Mouse (Mus musculus): ENCODE measurements at regions not wholly inside any gene's neighbourhood (a gene's known extent, or its start where the extent isn't known, plus 50 kb on each side); places are given as distances from the start of the nearest gene placed in this dataset.
A peak's percentile ranks its signal among the peaks of the same experiment; 100 is the strongest.
"Not testable (repeated sequence)": the region's sequence is repeated elsewhere in the genome, so short reads cannot be mapped to it uniquely, and the experiment has no call there.

DNA sequence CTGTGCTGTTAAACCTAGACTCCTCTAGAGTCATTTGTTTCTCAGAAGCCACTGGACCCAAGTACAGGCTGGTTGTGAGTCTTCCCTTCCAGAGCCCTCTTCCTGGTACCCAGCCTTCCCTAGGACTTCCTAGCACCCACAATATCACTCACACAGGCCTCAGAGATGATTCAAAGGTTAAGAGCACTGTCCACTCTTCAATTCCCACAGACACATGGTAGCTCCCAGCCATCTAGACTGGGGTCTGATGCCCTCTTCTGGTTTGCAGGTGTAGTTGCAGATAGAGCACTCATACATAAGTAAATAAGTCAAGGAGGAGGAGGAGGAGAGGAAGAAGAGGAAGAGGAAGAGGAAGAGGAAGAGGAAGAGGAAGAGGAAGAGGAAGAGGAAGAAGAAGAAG, 163.3 kb upstream of the Rapgef5 start:
- H3K27ac ChIP-seq: no peak overlapping the region
- no peaks in the 10 kb centered on the region for H3K36me3 ChIP-seq
- no peak overlapping the region for H3K4me3 ChIP-seq
- H3K27me3 ChIP-seq (ENCODE audit: insufficient read depth, poor library complexity, severe bottlenecking): 0 out of 2 replicates have a peak, but pooled peaks cover 6% of the 10 kb centered on the region
- no peaks in the 10 kb centered on the region for H3K9me3 ChIP-seq
- H3K4me1 ChIP-seq: peaks cover 6% of the 10 kb centered on the region; the same call in 1 of the 2 replicates
- DNase-seq (ENCODE audit: low spot score): peak; percentile 74

GRCm38 (mm10) chr12:117357811-117358210, 158.5 kb upstream of the Rapgef5 start:
- peaks cover 11% of the 10 kb centered on the region; the same call in 1 of the 2 replicates for H3K27me3 ChIP-seq (ENCODE audit: insufficient read depth, poor library complexity, severe bottlenecking)
- H3K27ac ChIP-seq: no peak overlapping the region
- no peaks in the 10 kb centered on the region for H3K4me1 ChIP-seq
- no peaks in the 10 kb centered on the region for H3K9me3 ChIP-seq
- H3K36me3 ChIP-seq: no peaks in the 10 kb centered on the region
- WGBS: 84% methylated on average over 2 of the region's 2 CpGs
- H3K4me3 ChIP-seq: no peak overlapping the region
- DNase-seq (ENCODE audit: low spot score): no peak

- 87% methylated on average over 3 of the region's 3 CpGs for WGBS
Measured at GRCm38 (mm10) chr12:117358891-117359290, 157.4 kb upstream of the Rapgef5 start.

GRCm38 (mm10) chr12:117360215-117360614, 156.1 kb upstream of the Rapgef5 start:
- no peaks in the 10 kb centered on the region for H3K9me3 ChIP-seq
- H3K27me3 ChIP-seq (ENCODE audit: insufficient read depth, poor library complexity, severe bottlenecking): peaks cover 11% of the 10 kb centered on the region; the same call in 1 of the 2 replicates
- DNase-seq (ENCODE audit: low spot score): peak; percentile 33
- no peak overlapping the region for H3K4me3 ChIP-seq
- no peaks in the 10 kb centered on the region for H3K4me1 ChIP-seq
- no peak overlapping the region for H3K27ac ChIP-seq
- WGBS: 76% methylated on average over 4 of the region's 4 CpGs
- H3K36me3 ChIP-seq: no peaks in the 10 kb centered on the region

More at GRCm38 (mm10) chr12:117358891-117359290, 157.4 kb upstream of the Rapgef5 start:
- Histone ChIP-seq H3K4me1 (no peaks in the 10 kb centered on the region), H3K27ac (no peak overlapping the region), H3K9me3 (no peaks in the 10 kb centered on the region), H3K4me3 (no peak overlapping the region), H3K27me3 (ENCODE audit: insufficient read depth, poor library complexity, severe bottlenecking) (peaks cover 11% of the 10 kb centered on the region; the same call in 1 of the 2 replicates), H3K36me3 (no peaks in the 10 kb centered on the region)
- peak; percentile 66 for DNase-seq (ENCODE audit: low spot score)

- Histone ChIP-seq H3K27me3 (ENCODE audit: insufficient read depth, poor library complexity, severe bottlenecking) (peaks cover 11% of the 10 kb centered on the region; the same call in 1 of the 2 replicates), H3K27ac (no peak overlapping the region), H3K4me1 (no peaks in the 10 kb centered on the region), H3K4me3 (no peak overlapping the region), H3K36me3 (no peaks in the 10 kb centered on the region), H3K9me3 (no peaks in the 10 kb centered on the region)
- DNase-seq (ENCODE audit: low spot score): peak; percentile 22
- WGBS: 83% methylated on average over 7 of the region's 7 CpGs
Measured at GRCm38 (mm10) chr12:117361826-117362225, 154.5 kb upstream of the Rapgef5 start.

- H3K9me3 ChIP-seq; DNase-seq (ENCODE audit: low spot score); H3K4me3 ChIP-seq; H3K27ac ChIP-seq; H3K36me3 ChIP-seq; H3K27me3 ChIP-seq (ENCODE audit: insufficient read depth, poor library complexity, severe bottlenecking); H3K4me1 ChIP-seq: not testable (repeated sequence)
- WGBS: 65% methylated on average over 4 of the region's 4 CpGs
Measured at GRCm38 (mm10) chr12:117363457-117363856, 152.8 kb upstream of the Rapgef5 start.

GRCm38 (mm10) chr12:117365181-117365580, 151.1 kb upstream of the Rapgef5 start:
- H3K9me3 ChIP-seq: no peaks in the 10 kb centered on the region
- peak; percentile 52 for DNase-seq (ENCODE audit: low spot score)
- no peaks in the 10 kb centered on the region for H3K36me3 ChIP-seq
- no peaks in the 10 kb centered on the region for H3K4me1 ChIP-seq
- H3K4me3 ChIP-seq: no peak overlapping the region
- H3K27ac ChIP-seq: no peak overlapping the region
- peaks cover 4% of the 10 kb centered on the region; the same call in 1 of the 2 replicates for H3K27me3 ChIP-seq (ENCODE audit: insufficient read depth, poor library complexity, severe bottlenecking)
- WGBS: 88% methylated on average over 2 of the region's 2 CpGs

- Histone ChIP-seq H3K27ac (no peak overlapping the region), H3K4me1 (no peaks in the 10 kb centered on the region), H3K36me3 (no peaks in the 10 kb centered on the region), H3K4me3 (no peak overlapping the region), H3K27me3 (ENCODE audit: insufficient read depth, poor library complexity, severe bottlenecking) (peaks cover 4% of the 10 kb centered on the region; the same call in 1 of the 2 replicates), H3K9me3 (no peaks in the 10 kb centered on the region)
- peak; percentile 55 for DNase-seq (ENCODE audit: low spot score)
- WGBS: 64% methylated on average over 5 of the region's 5 CpGs
Measured at GRCm38 (mm10) chr12:117365876-117366275, 150.4 kb upstream of the Rapgef5 start.

GRCm38 (mm10) chr12:117378297-117378887, 137.9 kb upstream of the Rapgef5 start:
- 89% methylated on average over 21 of the region's 21 CpGs for WGBS
- Histone ChIP-seq H3K4me1 (no peaks in the 10 kb centered on the region), H3K27ac (no peak overlapping the region), H3K27me3 (ENCODE audit: insufficient read depth, poor library complexity, severe bottlenecking) (no peaks in the 10 kb centered on the region), H3K4me3 (no peak overlapping the region), H3K9me3 (no peaks in the 10 kb centered on the region), H3K36me3 (no peaks in the 10 kb centered on the region)
- no peak for DNase-seq (ENCODE audit: low spot score)

GRCm38 (mm10) chr12:117379103-117379850, 137.0 kb upstream of the Rapgef5 start:
- no peak overlapping the region for H3K4me3 ChIP-seq
- DNase-seq (ENCODE audit: low spot score): no peak
- H3K27ac ChIP-seq: no peak overlapping the region
- no peaks in the 10 kb centered on the region for H3K4me1 ChIP-seq
- no peaks in the 10 kb centered on the region for H3K27me3 ChIP-seq (ENCODE audit: insufficient read depth, poor library complexity, severe bottlenecking)
- H3K9me3 ChIP-seq: no peaks in the 10 kb centered on the region
- WGBS: 85% methylated on average over 16 of the region's 16 CpGs
- H3K36me3 ChIP-seq: no peaks in the 10 kb centered on the region

GRCm38 (mm10) chr12:117380836-117381235, 135.4 kb upstream of the Rapgef5 start:
- DNase-seq (ENCODE audit: low spot score): no peak

DNA sequence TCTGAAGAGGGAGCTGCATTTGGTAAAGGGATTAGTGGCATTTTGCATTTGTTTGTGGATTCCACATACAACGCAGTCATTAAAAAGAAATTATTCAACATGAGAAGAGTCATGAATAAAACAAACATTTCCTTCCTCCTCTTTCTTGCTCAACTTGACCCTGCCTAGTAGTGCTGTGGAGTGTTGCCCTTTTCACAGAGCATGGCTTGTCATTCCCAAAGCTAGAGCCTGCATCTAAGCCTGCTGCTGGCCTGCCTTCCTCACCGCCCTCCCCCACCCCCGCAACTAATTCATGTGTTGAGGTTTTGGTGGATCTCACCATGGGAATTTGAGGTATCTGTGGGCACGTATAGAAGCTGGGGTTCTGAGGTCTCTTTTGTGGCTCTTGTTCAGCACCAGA, 133.6 kb upstream of the Rapgef5 start:
- not testable (repeated sequence) for H3K4me3 ChIP-seq

More at GRCm38 (mm10) chr12:117380836-117381235, 135.4 kb upstream of the Rapgef5 start:
- Histone ChIP-seq H3K27ac (no peak overlapping the region), H3K4me1 (no peaks in the 10 kb centered on the region), H3K27me3 (ENCODE audit: insufficient read depth, poor library complexity, severe bottlenecking) (no peaks in the 10 kb centered on the region), H3K9me3 (no peaks in the 10 kb centered on the region), H3K4me3 (no peak overlapping the region), H3K36me3 (no peaks in the 10 kb centered on the region)
- WGBS: 71% methylated on average over 6 of the region's 6 CpGs

GRCm38 (mm10) chr12:117385072-117385666, 131.1 kb upstream of the Rapgef5 start:
- Histone ChIP-seq H3K27ac (no peak overlapping the region), H3K4me3 (no peak overlapping the region), H3K9me3 (no peaks in the 10 kb centered on the region), H3K27me3 (ENCODE audit: insufficient read depth, poor library complexity, severe bottlenecking) (no peaks in the 10 kb centered on the region), H3K36me3 (no peaks in the 10 kb centered on the region), H3K4me1 (no peaks in the 10 kb centered on the region)
- WGBS: 15% methylated on average over 6 of the region's 6 CpGs
- peak; percentile 86 for DNase-seq (ENCODE audit: low spot score)

More for the DNA sequence above, 133.6 kb upstream of the Rapgef5 start:
- not testable (repeated sequence) for H3K27me3 ChIP-seq (ENCODE audit: insufficient read depth, poor library complexity, severe bottlenecking); H3K27ac ChIP-seq; DNase-seq (ENCODE audit: low spot score); H3K9me3 ChIP-seq; H3K4me1 ChIP-seq; H3K36me3 ChIP-seq
- 68% methylated on average over 1 of the region's 4 CpGs for WGBS

Data from heart, embryonic 10.5 days (tissue).